Mouse (Mus musculus) embryonic facial prominence, embryonic 10.5 days (tissue): ENCODE data around the gene Sema3f. TPM values are rescaled to one million over a fixed set of nuclear protein-coding genes. Genes with fewer than 3 reads are reported as not detected.

Experiments used
- DNase-seq: peaks from one replicate; pipeline ENCODE4 v3.0.0-alpha.2; 2017; ENCODE audit warnings: low spot score
- H3K27ac ChIP-seq: fragments of 300-500 bp; sonication (generic); replicated peaks from 2 replicates; pipeline ENCODE4 v1.5.1; 2016; ENCODE audit warnings: mild to moderate bottlenecking
- H3K27me3 ChIP-seq: fragments of 300-500 bp; sonication (generic); replicated peaks from 2 replicates; pipeline ENCODE4 v1.6.1; 2016; ENCODE audit warnings: low read depth, mild to moderate bottlenecking; ENCODE audit not compliant: poor library complexity, severe bottlenecking
- H3K36me3 ChIP-seq: fragments of 300-500 bp; sonication (generic); replicated peaks from 2 replicates; pipeline ENCODE4 v1.6.1; 2016; ENCODE audit warnings: mild to moderate bottlenecking, moderate library complexity
- H3K4me1 ChIP-seq: fragments of 300-500 bp; sonication (generic); 2 replicates; pipeline ENCODE4 v1.6.1; 2016
- H3K4me3 ChIP-seq: fragments of 300-500 bp; sonication (generic); 2 replicates; pipeline ENCODE4 v1.5.1; 2016; ENCODE audit warnings: mild to moderate bottlenecking, moderate library complexity
- H3K9me3 ChIP-seq: fragments of 300-500 bp; sonication (generic); 2 replicates; pipeline ENCODE4 v1.6.1; 2016; ENCODE audit warnings: mild to moderate bottlenecking
- WGBS: fragments of 180-500 bp; shearing (Covaris S2); methylation state at CpG from one replicate; pipeline ENCODE4 v1.1.7; 2016; 5-methylcytosine and 5-hydroxymethylcytosine counted together
- polyA plus RNA-seq: library from polyadenylated mRNA; unstranded; fragments of >200 nt; fragmentation: Nextera tagmentation; extraction: Ambion mirVana; gene quantifications from 2 replicates; pipeline ENCODE4 v1.2.1, GENCODE M21; 2016

Gene Sema3f
- polyA plus RNA-seq, 1 experiment from 2014 or later = 21.4 TPM

GRCm38 (mm10) chr9:107729709-107730108 lies 19.4 kb upstream of the Sema3f start:
- Histone ChIP-seq H3K4me1 (peaks cover 76% of the 10 kb centered on the region), H3K9me3 (no peaks in the 10 kb centered on the region), H3K27me3 (peaks cover 8% of the 10 kb centered on the region), H3K27ac (peak overlapping the region; percentile 78), H3K4me3 (no peak overlapping the region), H3K36me3 (no peaks in the 10 kb centered on the region)
- 22% methylated on average over 3 of the region's 3 CpGs for WGBS
- peak; percentile 69 for DNase-seq

- Histone ChIP-seq H3K27ac (peak overlapping the region; percentile 78), H3K4me3 (no peak overlapping the region), H3K9me3 (no peaks in the 10 kb centered on the region), H3K36me3 (no peaks in the 10 kb centered on the region), H3K4me1 (peaks cover 76% of the 10 kb centered on the region), H3K27me3 (peaks cover 2% of the 10 kb centered on the region)
- 70% methylated on average over 6 of the region's 6 CpGs for WGBS
- DNase-seq = no peak
These were observed 18.8 kb upstream of the Sema3f start for GRCm38 (mm10) chr9:107728919-107729670.

DNA sequence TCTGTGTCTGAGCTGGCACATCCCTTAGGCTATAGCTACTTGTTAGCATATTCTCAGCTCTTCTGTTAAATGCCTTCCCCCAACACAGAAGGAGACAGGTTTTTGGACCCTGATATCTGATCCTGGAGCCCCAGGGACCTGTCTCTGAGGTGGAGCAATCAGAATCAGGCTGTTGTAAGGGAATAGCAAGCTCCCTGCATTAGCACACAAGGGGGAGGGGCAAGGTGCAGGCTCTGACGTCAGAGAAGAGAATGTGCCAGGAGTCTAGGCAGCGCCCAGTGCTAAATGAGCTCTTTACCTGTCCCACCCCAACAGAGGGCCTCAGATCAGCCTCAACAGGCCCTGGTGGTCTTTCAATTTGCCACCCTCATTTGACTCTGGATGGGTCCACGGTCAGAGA lies 16.8 kb upstream of the Sema3f start:
- DNase-seq = peak; percentile 51
- Histone ChIP-seq H3K27me3 (peaks cover 12% of the 10 kb centered on the region), H3K36me3 (no peaks in the 10 kb centered on the region), H3K27ac (peak overlapping the region; percentile 78), H3K9me3 (no peaks in the 10 kb centered on the region), H3K4me1 (peaks cover 95% of the 10 kb centered on the region), H3K4me3 (no peak overlapping the region)
- WGBS = 44% methylated on average over 3 of the region's 3 CpGs

GRCm38 (mm10) chr9:107724796-107725195 lies 14.5 kb upstream of the Sema3f start:
- Histone ChIP-seq H3K27me3 (peaks cover 16% of the 10 kb centered on the region), H3K27ac (peak overlapping the region; percentile 88), H3K9me3 (no peaks in the 10 kb centered on the region), H3K4me3 (no peak overlapping the region), H3K4me1 (peaks cover 87% of the 10 kb centered on the region), H3K36me3 (no peaks in the 10 kb centered on the region)
- DNase-seq = no peak
- 83% methylated on average over 1 of the region's 1 CpGs for WGBS

DNA sequence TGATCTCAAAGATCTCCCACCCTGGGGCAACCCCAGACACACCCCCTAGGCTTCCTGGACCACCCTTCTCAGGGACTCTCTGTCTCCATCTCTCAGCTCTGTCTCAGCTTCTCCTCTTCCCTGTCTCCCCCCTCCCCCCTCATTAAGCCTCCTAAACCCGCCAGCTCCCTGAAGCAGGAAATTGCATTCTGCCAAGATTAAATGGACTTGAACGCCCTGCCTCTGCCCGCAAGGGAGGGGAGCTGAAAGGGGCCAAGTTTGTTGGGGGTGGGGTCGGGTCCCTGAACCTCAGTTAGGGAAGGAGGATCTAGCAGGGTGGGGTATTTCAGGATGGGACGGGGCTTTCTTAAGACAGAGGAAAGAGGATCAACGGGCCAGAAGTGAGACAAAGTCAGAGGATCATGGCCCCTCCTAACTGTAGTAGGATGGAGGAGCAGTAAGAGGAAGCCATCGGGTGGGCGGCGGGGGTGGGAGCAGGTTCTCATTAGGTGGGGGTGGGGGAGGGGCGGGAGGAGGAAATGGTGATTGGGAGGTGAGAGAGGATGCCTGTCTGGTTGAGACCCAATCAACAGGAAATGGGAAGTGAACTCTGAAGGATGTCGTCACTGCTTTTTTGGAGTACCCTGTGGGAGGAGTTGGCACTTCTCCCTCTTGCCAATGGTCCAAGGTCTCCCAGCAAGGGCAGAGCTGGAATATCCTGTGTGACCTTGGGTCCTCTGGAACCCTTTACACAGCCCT lies 13.7 kb upstream of the Sema3f start:
- peak overlapping the region; percentile 88 for H3K27ac ChIP-seq
- 4% methylated on average over 11 of the region's 11 CpGs for WGBS
- H3K4me1 ChIP-seq = peaks cover 79% of the 10 kb centered on the region
- H3K27me3 ChIP-seq = peaks cover 16% of the 10 kb centered on the region
- no peaks in the 10 kb centered on the region for H3K9me3 ChIP-seq
- H3K4me3 ChIP-seq = peak overlapping the region; percentile 44
- peak; percentile 73 for DNase-seq
- no peaks in the 10 kb centered on the region for H3K36me3 ChIP-seq

DNA sequence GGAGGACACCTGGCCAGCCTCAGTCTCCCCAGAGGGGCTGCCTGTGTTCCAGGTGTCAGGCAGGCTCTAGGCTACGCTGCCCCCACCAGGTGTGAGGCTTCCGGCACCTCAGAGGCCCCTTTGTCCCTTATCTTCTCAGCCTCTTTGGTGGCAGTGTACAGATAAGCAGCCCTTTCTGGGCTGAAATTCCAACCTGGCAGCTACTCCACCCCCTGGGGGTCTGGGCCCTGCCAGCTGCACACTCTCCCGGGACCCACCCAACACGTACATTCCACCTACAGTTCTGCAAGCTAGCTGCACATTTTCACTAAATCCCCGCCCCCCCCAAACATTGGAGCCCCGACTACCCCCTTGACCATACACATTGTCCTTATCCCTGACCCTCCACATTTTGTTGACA lies 13.0 kb upstream of the Sema3f start:
- WGBS = 17% methylated on average over 6 of the region's 6 CpGs
- Histone ChIP-seq H3K4me1 (peaks cover 72% of the 10 kb centered on the region), H3K9me3 (no peaks in the 10 kb centered on the region), H3K27me3 (peaks cover 16% of the 10 kb centered on the region), H3K4me3 (peak overlapping the region; percentile 44), H3K36me3 (no peaks in the 10 kb centered on the region), H3K27ac (peak overlapping the region; percentile 88)
- peak; percentile 51 for DNase-seq

DNA sequence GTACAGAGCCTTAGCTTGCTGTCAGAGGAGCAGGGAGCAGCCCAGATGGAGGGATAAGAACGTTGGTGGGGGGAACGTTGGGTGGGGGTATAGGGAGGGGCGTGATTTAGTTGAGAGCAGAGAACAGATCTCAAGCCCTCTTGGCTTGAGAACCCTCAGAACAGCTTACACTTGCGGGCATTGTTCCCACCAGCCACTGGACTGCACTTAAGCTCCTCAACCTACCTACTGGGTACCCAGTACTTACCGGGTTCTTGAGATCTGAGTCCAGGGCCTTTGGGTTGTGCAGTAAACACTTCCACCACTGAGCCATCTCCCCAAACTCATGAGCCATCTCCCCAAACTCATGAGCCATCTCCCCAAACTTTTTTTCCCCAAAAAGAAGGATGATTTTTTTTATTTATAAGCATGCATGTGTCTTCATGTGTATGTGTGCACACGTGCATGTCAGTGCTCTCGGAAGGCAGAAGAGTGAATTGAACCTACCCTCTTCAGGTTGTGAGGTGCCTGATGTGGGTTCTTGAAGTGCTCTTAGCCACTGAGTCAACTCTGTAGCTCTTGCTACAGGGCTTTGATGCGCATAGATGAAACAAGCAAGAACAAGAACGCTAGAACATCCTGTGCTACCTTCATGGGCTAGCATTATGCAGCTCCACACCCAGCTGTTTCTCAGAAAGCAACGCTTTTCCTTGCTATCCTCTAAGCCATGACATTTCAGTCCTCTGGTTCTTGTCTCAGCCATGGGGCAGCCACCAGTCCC lies 8.7 kb upstream of the Sema3f start:
- peaks cover 67% of the 10 kb centered on the region for H3K4me1 ChIP-seq

GRCm38 (mm10) chr9:107716951-107717350 lies 6.7 kb upstream of the Sema3f start:
- H3K4me3 ChIP-seq = peak overlapping the region; percentile 31; the same call in 1 of the 2 replicates
- peaks cover 54% of the 10 kb centered on the region for H3K4me1 ChIP-seq
- peak; percentile 75 for DNase-seq
- peak overlapping the region; percentile 84 for H3K27ac ChIP-seq
- 16% methylated on average over 6 of the region's 6 CpGs for WGBS
- H3K36me3 ChIP-seq = no peaks in the 10 kb centered on the region
- no peaks in the 10 kb centered on the region for H3K9me3 ChIP-seq
- peaks cover 4% of the 10 kb centered on the region for H3K27me3 ChIP-seq

More for the DNA sequence above, 8.7 kb upstream of the Sema3f start:
- WGBS = 87% methylated on average over 10 of the region's 10 CpGs
- H3K27ac ChIP-seq = 0 out of 2 replicates have a peak overlapping the region, but pooled peaks have one; percentile 30
- H3K9me3 ChIP-seq = no peaks in the 10 kb centered on the region
- H3K4me3 ChIP-seq = no peak overlapping the region
- no peaks in the 10 kb centered on the region for H3K36me3 ChIP-seq
- H3K27me3 ChIP-seq = peaks cover 16% of the 10 kb centered on the region
- no peak for DNase-seq

DNA sequence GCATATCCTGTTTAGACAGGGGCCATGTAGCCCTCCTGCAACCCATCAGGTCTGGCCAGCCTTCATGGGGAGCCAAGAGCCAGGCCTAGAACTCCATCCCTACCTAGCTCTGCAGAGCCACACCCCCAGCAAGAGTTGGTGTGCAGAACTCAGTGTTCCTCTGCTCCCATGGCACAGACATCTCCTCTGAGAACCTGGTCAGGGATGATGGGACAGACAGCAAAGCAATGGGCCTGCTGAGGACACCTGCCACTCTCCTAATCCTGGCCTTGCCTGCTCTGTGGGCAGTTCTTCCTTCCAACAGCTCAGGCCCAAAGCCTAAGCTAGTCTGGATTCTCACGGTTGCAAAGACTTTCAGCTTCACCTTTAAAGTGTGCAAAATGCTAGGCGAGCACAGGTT lies 5.4 kb upstream of the Sema3f start:
- Histone ChIP-seq H3K4me1 (peaks cover 50% of the 10 kb centered on the region), H3K27me3 (peaks cover 14% of the 10 kb centered on the region), H3K9me3 (no peaks in the 10 kb centered on the region), H3K36me3 (no peaks in the 10 kb centered on the region), H3K4me3 (no peak overlapping the region), H3K27ac (peak overlapping the region; percentile 79)
- 84% methylated on average over 2 of the region's 2 CpGs for WGBS
- no peak for DNase-seq

DNA sequence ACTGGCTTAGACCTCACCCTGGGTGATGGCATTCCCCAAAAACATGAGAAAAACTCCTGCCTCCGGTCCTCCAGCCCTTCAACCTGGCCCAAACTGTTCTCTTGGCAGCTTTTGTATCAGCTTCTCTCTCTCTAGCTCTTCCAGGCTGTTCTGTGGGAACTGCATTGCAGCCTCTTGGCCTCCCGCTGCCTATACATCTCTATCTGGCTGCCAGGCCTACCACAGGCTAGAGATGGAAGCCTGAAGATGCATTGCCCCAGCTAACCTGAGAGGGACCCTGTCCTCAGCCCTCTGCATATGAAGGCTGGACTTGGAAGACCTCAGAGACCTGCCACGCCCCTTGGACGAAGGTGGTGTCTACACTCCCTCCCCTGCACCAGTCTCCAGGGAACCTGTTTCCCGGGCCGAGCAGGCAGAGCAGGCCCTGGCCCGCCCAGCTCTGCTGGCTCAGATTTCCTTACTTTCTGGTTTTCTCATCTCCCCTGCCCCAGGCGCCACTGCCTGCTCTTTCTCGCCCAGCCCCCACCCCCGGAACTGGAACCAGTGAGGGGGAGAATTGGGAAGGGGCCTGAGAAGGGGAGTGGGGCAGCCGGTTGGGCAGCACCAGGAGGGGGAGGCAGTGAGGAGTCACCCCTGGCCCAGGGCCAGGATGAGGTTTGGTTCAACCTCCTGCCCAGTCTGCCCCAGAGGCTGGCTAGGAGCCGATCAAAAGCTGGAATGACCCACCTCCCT lies 4.1 kb upstream of the Sema3f start:
- Histone ChIP-seq H3K9me3 (no peaks in the 10 kb centered on the region), H3K27me3 (peaks cover 21% of the 10 kb centered on the region), H3K4me3 (peak overlapping the region; percentile 23; the same call in 1 of the 2 replicates), H3K36me3 (no peaks in the 10 kb centered on the region), H3K27ac (peak overlapping the region; percentile 79), H3K4me1 (peaks cover 60% of the 10 kb centered on the region)
- 9% methylated on average over 12 of the region's 12 CpGs for WGBS
- DNase-seq = peak; percentile 90

- Histone ChIP-seq H3K27me3 (peaks cover 53% of the 10 kb centered on the region), H3K4me3 (peak overlapping the region; percentile 90), H3K36me3 (peaks cover 19% of the 10 kb centered on the region), H3K4me1 (peaks cover 76% of the 10 kb centered on the region), H3K9me3 (no peaks in the 10 kb centered on the region), H3K27ac (peak overlapping the region; percentile 95)
- no peak for DNase-seq
- under 1% methylated on average over 55 of the region's 55 CpGs for WGBS
These were observed 1.1 kb downstream of the Sema3f start for GRCm38 (mm10) chr9:107709096-107709696.
